Mouse (Mus musculus) thymus, adult 2 months (tissue): Measurements from ENCODE around the gene Lgalsl.

Experiments
- CTCF ChIP-seq: fragments of 200-500 bp; IDR thresholded peaks from 2 replicates; pipeline ENCODE4 v1.5.1; 2012; ENCODE audit warnings: mild to moderate bottlenecking, control low read depth, low read length, moderate library complexity, borderline replicate concordance; ENCODE audit not compliant: control insufficient read depth, poor library complexity, insufficient read depth; ENCODE audit errors: extremely low read depth
- POLR2A ChIP-seq: fragments of 200-500 bp; IDR thresholded peaks from 2 replicates; pipeline ENCODE4 v1.6.1; 2012; ENCODE audit warnings: mild to moderate bottlenecking, low read length, control low read depth, moderate library complexity; ENCODE audit not compliant: control insufficient read depth, poor library complexity, insufficient read depth; ENCODE audit errors: extremely low read depth

DNA sequence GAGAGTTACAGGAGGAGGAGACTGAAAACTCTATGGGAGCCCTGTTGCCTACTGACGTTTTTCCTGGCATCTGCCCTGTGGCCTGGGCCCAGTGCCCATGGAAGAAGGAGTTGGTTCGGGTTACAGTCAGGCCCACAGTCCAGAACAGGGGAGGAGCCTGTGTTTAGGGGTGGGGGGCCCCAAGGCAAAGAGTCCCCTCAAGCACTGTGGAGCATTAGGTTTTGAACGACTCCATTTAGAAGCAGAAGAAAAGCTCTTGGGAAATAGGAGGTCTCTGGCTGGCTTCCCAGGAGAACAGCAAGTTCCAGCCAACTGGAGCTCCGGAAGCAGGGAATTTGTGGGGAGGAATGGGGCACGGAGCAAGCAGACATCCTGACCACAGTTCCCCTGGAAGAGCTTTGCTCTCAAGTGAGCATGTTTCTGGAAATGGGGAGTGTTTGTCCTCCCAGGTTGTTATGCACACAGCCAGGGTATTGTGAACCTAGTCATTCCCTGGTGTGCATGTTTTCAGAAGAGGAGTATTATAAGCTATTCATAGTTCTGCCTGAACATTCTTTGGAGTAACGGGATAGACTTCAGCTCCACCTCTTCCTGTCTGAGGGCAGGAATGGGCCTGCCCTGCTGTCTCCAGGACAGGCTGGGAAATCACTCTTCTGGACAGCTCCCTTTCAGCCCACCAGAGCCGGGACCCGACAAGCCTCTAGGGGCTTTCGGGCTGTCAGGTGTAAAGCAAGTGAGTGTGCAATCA, 28.2 kb upstream of the Lgalsl start:
- TF ChIP-seq CTCF (no peak), POLR2A (no peak)
